Mouse (Mus musculus) lung, postnatal 14 days (tissue): ENCODE measurements around the gene Sorbs1.

Source experiments
- DNase-seq: peaks from one replicate; pipeline ENCODE4 v3.0.0; 2021

The Sorbs1 gene

GRCm38 (mm10) chr19:40477445-40477941 lies 36.1 kb downstream of the Sorbs1 start:
- peak; percentile 26 for DNase-seq

GRCm38 (mm10) chr19:40476491-40476890 lies 37.1 kb downstream of the Sorbs1 start:
- no peak for DNase-seq

GRCm38 (mm10) chr19:40471526-40472245 lies 41.9 kb downstream of the Sorbs1 start:
- no peak for DNase-seq

GRCm38 (mm10) chr19:40469792-40470191 lies 43.8 kb downstream of the Sorbs1 start:
- no peak for DNase-seq

- no peak for DNase-seq
Observed at GRCm38 (mm10) chr19:40468308-40468707, 45.3 kb downstream of the Sorbs1 start.

GRCm38 (mm10) chr19:40467810-40468209 lies 45.8 kb downstream of the Sorbs1 start:
- no peak for DNase-seq

GRCm38 (mm10) chr19:40465339-40465738 lies 48.2 kb downstream of the Sorbs1 start:
- DNase-seq, result no peak

GRCm38 (mm10) chr19:40464408-40464807 lies 49.2 kb downstream of the Sorbs1 start:
- no peak for DNase-seq

- DNase-seq, result no peak
Observed at GRCm38 (mm10) chr19:40462892-40463291, 50.7 kb downstream of the Sorbs1 start.

- DNase-seq, result no peak
Observed at GRCm38 (mm10) chr19:40462481-40462880, 51.1 kb downstream of the Sorbs1 start.

GRCm38 (mm10) chr19:40461662-40462061 lies 51.9 kb downstream of the Sorbs1 start:
- DNase-seq, result no peak

- DNase-seq, result no peak
Observed at GRCm38 (mm10) chr19:40460854-40461490, 52.6 kb downstream of the Sorbs1 start.

GRCm38 (mm10) chr19:40459338-40459737 lies 54.2 kb downstream of the Sorbs1 start:
- no peak for DNase-seq

- peak; percentile 62 for DNase-seq
Observed at GRCm38 (mm10) chr19:40458806-40459205, 54.8 kb downstream of the Sorbs1 start.

- no peak for DNase-seq
Observed at GRCm38 (mm10) chr19:40455248-40455647, 58.3 kb downstream of the Sorbs1 start.

GRCm38 (mm10) chr19:40454096-40454495 lies 59.5 kb downstream of the Sorbs1 start:
- no peak for DNase-seq

- no peak for DNase-seq
Observed at GRCm38 (mm10) chr19:40452201-40452600, 61.4 kb downstream of the Sorbs1 start.

GRCm38 (mm10) chr19:40451307-40451706 lies 62.3 kb downstream of the Sorbs1 start:
- DNase-seq, result no peak

GRCm38 (mm10) chr19:40446525-40446924 lies 67.1 kb downstream of the Sorbs1 start:
- DNase-seq, result no peak

- DNase-seq, result no peak
Observed at GRCm38 (mm10) chr19:40442377-40442776, 71.2 kb downstream of the Sorbs1 start.

- no peak for DNase-seq
Observed at GRCm38 (mm10) chr19:40440951-40441350, 72.6 kb downstream of the Sorbs1 start.

- no peak for DNase-seq
Observed at GRCm38 (mm10) chr19:40438907-40439306, 74.7 kb downstream of the Sorbs1 start.

- DNase-seq, result peak; percentile 51
Observed at GRCm38 (mm10) chr19:40437651-40438068, 75.9 kb downstream of the Sorbs1 start.

- DNase-seq, result peak; percentile 64
Observed at GRCm38 (mm10) chr19:40436465-40437200, 76.9 kb downstream of the Sorbs1 start.
